Mouse (Mus musculus) kidney, postnatal 10 days (tissue): ENCODE measurements at regions not wholly inside any gene's neighbourhood (a gene's known extent, or its start where the extent isn't known, plus 50 kb on each side); places are given as distances from the start of the nearest gene placed in this dataset.

Source experiments
- DNase-seq: peaks from one replicate; pipeline ENCODE4 v3.0.0; 2021; ENCODE audit warnings: mixed read lengths

GRCm38 (mm10) chr16:88412287-88412686 is 94.5 kb downstream of the Cldn17 start:
- no peak for DNase-seq

GRCm38 (mm10) chr16:88408144-88408543 is 98.6 kb downstream of the Cldn17 start:
- DNase-seq = no peak

DNA sequence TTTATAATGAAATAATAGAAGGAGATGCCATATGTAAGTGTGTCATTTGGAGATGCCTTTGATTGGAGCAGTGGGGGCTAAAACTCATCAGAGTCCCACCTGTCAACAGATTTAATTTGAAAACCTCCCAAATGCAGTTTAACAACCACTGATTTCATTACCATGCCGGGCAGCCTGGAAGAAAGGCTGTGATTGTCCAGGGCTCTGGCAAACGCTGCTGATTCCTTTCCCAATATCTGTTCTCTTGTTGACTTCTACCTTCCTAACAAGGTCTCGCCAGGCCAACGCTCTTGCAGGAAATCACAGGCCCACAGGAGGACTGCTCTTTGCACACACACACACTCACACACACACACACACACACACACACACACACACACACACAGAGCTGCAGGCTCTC is 102.4 kb downstream of the Cldn17 start:
- no peak for DNase-seq

- DNase-seq = peak; percentile 8
Measured at GRCm38 (mm10) chr16:88399881-88400280, 106.9 kb downstream of the Cldn17 start.

DNA sequence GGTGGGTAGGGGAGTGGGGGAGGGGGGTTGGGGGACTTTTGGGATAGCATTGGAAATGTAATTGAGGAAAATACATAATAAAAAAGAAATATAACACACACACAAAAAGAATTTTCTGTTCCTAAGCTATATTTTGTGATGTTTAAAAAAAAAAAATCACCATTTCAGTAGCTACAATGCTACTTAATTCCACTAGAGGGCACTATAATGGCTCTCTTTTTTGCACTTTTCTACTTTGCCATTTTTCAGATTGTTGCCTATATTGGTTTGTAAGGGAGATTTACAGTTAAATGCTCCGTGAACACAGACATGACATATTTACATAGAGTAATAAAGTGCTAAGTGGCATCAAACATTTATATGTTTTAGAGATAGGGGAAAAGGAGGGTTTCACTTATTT is 102.7 kb upstream of the Grik1 start:
- DNase-seq = no peak

DNA sequence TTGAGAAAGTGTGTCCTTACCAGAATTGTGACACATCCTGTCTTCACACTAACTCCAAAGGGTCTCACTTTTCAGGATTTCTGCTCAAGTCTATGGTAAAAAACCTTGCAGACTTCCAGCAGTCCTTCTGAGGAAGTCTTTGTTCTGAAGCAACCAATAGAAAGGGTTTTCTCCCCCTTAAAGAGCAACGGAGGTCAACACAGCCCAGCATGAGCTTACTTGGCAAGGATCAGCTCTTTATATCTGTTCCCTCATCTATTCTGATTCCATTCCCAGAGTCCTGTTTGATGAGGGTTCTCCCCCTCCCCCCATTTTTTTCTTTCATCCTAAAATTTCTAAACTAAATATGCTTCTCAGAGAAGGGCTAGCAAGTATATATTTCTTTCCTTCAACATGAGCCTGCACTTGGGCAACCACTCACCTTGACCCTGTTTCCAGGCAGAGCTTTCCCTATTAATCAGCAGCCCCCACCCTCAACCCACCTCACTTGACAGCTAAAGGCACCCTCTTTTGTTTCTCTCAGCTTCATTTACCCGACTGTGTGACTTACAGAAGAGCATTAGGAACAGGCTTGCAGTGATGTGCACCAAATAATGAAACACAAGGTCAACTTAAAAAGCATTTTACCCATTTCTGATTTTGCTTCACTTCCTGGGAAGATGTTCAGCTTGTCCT is 91.7 kb upstream of the Grik1 start:
- no peak for DNase-seq

DNA sequence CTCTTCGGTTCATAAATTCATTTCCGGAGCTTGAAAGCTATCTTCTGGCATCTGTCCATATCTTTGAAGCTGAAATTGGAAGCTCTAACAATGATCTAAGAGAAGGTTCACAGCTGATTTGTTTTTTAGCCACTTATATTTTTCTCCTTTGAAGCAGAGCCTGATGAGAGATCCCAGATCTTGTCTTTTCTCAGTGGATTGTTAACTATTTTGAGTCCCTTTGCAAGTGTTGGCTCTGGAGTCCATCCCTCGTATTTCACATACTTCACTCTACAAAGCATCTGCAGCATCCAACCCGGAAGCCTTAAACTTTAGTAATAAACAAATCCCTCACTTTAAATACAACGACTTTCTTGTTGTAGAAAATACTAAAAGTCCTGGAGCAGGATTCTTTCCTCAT is 85.6 kb upstream of the Grik1 start:
- no peak for DNase-seq

DNA sequence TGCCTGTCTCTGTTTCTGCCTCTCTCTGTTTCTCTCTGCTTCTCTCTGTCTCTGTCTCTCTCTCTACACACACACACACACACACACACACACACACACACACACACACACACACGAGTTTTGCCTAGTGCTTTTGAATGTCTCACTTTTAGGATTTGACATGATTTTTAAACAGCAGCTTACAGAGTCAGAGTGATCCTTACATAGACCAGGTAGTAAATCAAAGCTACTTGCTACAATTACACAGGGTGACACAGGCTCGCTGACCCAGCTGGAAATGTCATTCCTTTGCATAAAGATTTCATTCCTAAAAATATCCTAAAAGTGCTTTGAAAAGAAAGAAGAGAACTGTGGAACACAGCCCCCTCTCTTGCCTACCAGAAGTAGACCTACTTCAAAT is 84.5 kb upstream of the Grik1 start:
- no peak for DNase-seq

DNA sequence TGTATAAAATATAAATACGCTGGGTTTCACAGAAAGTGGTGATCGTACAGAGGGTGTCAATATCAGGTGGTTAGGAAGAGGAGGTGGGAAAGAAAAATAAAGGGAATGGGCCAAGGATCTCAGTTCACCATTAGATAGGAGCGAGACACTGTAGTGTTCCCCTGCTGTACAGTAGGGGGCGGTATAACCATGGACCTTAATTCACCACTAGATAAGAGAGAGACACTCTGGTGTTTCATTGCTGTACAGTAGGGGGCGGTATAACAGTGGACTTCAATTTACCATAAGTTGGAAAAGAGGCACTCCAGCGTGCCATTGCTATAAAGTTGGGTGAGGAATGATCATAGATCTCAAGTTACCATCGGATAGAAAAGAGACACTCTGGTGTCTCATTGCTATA is 82.0 kb upstream of the Grik1 start:
- DNase-seq = peak; percentile 63

DNA sequence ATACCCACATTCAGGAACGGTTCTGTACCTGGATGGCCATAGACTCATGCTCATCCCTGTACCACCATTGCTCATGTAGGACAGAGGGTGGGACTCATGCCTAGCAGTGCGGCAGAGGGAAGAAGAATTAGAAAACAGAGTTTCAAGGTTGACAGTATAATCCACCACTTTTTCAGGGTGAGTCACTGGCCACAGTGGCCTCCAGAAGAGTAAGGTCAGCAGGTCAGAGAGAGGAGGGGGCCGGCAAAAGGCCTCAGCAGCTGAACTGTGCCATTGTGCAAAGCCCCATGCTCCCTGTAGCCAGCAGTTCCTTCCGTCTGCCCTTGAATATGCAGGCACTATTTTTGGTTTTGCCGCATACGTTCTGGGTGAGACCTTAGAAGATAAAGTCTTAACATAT is 78.1 kb upstream of the Grik1 start:
- no peak for DNase-seq

GRCm38 (mm10) chr16:88367162-88367561 is 77.1 kb upstream of the Grik1 start:
- no peak for DNase-seq

DNA sequence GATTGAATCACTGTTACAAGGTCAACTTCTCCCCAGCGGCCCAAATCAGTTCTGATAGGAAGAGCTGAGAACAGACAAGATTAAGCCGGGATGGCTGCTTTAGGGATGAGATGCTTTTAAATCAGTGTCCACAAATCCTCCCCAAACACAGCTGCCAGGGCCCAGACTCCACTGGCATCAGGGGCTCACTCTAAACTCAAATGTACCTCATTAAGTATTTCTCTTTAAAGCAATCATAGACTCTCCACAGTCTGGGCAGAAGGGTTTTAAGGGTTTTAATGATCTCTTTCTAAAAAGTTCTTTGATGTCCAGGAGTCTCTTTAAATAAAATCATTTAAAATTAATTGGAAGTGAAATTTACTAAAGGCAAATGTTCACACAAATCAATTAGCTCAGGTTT is 70.0 kb upstream of the Grik1 start:
- DNase-seq = no peak
